Mouse (Mus musculus) ovary, postnatal 36 days (tissue): ENCODE results near the gene Sds.

ENCODE experiments used
- DNase-seq: peaks from one replicate; pipeline ENCODE4 v3.0.0; 2022; ENCODE audit warnings: low spot score, mixed read lengths

Gene Sds

GRCm38 (mm10) chr5:120476296-120476695 is at the start of gene Sds:
TSS of gene Sds (plus strand) at chr5:120476526.
- no peak for DNase-seq

- no peak for DNase-seq
These were observed 49.8 kb upstream of the Sds start for GRCm38 (mm10) chr5:120426572-120426971.

- DNase-seq, result no peak
These were observed 48.8 kb upstream of the Sds start for GRCm38 (mm10) chr5:120427451-120427938.

- DNase-seq, result no peak
These were observed 48.0 kb upstream of the Sds start for GRCm38 (mm10) chr5:120428189-120428838.

- DNase-seq, result no peak
These were observed 47.3 kb upstream of the Sds start for GRCm38 (mm10) chr5:120428990-120429389.

- DNase-seq, result no peak
These were observed 46.6 kb upstream of the Sds start for GRCm38 (mm10) chr5:120429692-120430091.

GRCm38 (mm10) chr5:120431001-120431583 is 45.2 kb upstream of the Sds start:
- DNase-seq, result no peak

GRCm38 (mm10) chr5:120431649-120432485 is 44.5 kb upstream of the Sds start, which contains the start of gene Lhx5:
TSS of gene Lhx5 (plus strand) at chr5:120431699.
- DNase-seq, result no peak

GRCm38 (mm10) chr5:120432486-120433015 is 43.8 kb upstream of the Sds start:
- no peak for DNase-seq

- DNase-seq, result no peak
These were observed 43.1 kb upstream of the Sds start for GRCm38 (mm10) chr5:120433135-120433760.

GRCm38 (mm10) chr5:120434231-120434735 is 42.0 kb upstream of the Sds start:
- DNase-seq, result no peak

- no peak for DNase-seq
These were observed 41.2 kb upstream of the Sds start for GRCm38 (mm10) chr5:120435006-120435681.

GRCm38 (mm10) chr5:120435731-120436501 is 40.4 kb upstream of the Sds start:
- DNase-seq, result no peak

GRCm38 (mm10) chr5:120436885-120437495 is 39.3 kb upstream of the Sds start:
- no peak for DNase-seq

- no peak for DNase-seq
These were observed 38.8 kb upstream of the Sds start for GRCm38 (mm10) chr5:120437539-120437938.

GRCm38 (mm10) chr5:120437986-120438385 is 38.3 kb upstream of the Sds start:
- no peak for DNase-seq

- no peak for DNase-seq
These were observed 37.9 kb upstream of the Sds start for GRCm38 (mm10) chr5:120438469-120438868.

- no peak for DNase-seq
These were observed 37.2 kb upstream of the Sds start for GRCm38 (mm10) chr5:120438991-120439710.
